11 mouse cellular contexts compared by ENCODE assay signal in the genomic region with DNA sequence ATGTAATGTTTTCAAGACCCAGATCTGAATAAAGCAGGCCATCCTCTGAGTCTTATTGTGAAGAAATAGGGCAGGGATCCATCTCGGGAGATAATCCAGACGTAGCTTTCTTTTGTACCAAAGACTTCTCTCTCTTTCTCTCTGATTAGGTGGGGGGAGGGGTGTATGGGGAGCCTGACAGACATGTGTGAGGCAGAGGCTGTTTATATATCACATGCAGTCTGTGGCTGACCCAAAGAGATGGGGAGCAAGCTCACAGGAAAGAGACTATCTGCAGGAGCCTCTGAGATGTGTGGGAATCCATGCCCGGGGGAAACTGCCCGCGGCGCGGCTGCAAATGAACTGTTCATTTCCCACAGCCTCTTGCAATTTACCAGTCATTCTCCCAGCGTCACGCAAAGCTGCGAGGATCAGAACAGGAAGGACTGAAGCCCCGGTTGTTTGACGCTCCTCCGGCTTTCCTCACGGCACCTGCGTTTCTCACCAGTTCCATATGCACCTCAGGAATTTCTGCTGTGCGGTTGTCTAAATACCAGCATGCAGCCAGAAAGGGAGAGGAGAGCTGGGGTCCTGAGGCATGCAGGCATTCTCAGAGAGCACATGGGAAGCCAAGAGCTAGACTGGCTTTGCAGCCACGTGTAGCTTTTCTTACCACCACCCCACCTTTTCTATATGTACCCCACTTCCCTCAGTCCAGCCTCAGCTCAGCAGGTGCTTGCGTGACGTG.
DNase-seq lines count a peak whose midpoint lies in the region; ATAC-seq and TF ChIP-seq lines count a peak whose summit lies in the region.
"Had no signal": no experiment of that assay in that cellular context is flagged by ENCODE, and none has a peak within 500 bp of the region (broad histone marks: within the 10 kb centered on the region; RNA-seq: fewer than 3 reads in every experiment).

No protein-coding gene starts in this region.

- DNase-seq in heart, postnatal 25 days (ENCODE audit: low spot score), result no peak
- DNase-seq in embryonic facial prominence, embryonic 10.5 days (ENCODE audit: low spot score), result peak; percentile 33
- no peak for DNase-seq in gastrocnemius, postnatal 14 days
- DNase-seq in left cerebral cortex, adult 2 months (ENCODE audit: extremely low spot score in 1 of 2, low spot score in 2 of 2), result no peak
- DNase-seq in adrenal gland, postnatal 10 days, result no peak
- DNase-seq: B cell, adult 2 months; gastrocnemius, postnatal 36 days; kidney, postnatal 36 days had no signal

- no peak overlapping the region for H3K9ac ChIP-seq in heart, embryonic 11.5 days (ENCODE audit: low read depth, low read length)
- no peak overlapping the region for H3K9ac ChIP-seq in hindbrain, embryonic 15.5 days
- no peak overlapping the region for H3K9ac ChIP-seq in midbrain, embryonic 15.5 days

- peak overlapping the region; percentile 15; the same call in 1 of the 2 replicates for H3K4me2 ChIP-seq in heart, embryonic 11.5 days
- peak overlapping the region; percentile 36 for H3K4me2 ChIP-seq in hindbrain, embryonic 15.5 days
- peak overlapping the region; percentile 26; the same call in 1 of the 2 replicates for H3K4me2 ChIP-seq in midbrain, embryonic 15.5 days

- H3K4me3 ChIP-seq in heart, embryonic 11.5 days (ENCODE audit: low read depth, low read length), result no peak overlapping the region
- no peak overlapping the region; the same call in 1 of the 2 replicates for H3K4me3 ChIP-seq in embryonic facial prominence, embryonic 10.5 days
- no peak overlapping the region; the same call in 1 of the 2 replicates for H3K4me3 ChIP-seq in hindbrain, embryonic 15.5 days
- H3K4me3 ChIP-seq in midbrain, embryonic 15.5 days, result no peak overlapping the region
- H3K4me3 ChIP-seq in left cerebral cortex, adult 2 months, result no peak overlapping the region

- no peaks in the 10 kb centered on the region for H3K9me3 ChIP-seq in heart, embryonic 11.5 days (replicated peaks; ENCODE audit: control insufficient read depth, low read length)
- no peaks in the 10 kb centered on the region for H3K9me3 ChIP-seq in embryonic facial prominence, embryonic 10.5 days
- no peaks in the 10 kb centered on the region for H3K9me3 ChIP-seq in hindbrain, embryonic 15.5 days
- H3K9me3 ChIP-seq in midbrain, embryonic 15.5 days, result no peaks in the 10 kb centered on the region

- intact Hi-C loops in heart, postnatal 25 days (cut with DNase I), result no loop called here
- intact Hi-C loops in gastrocnemius, postnatal 14 days (cut with DNase I; ENCODE audit: low total_unique reads), result no loop called here
- intact Hi-C loops in left cerebral cortex, adult 2 months (cut with DNase I), result no loop called here

- peak overlapping the region; percentile 36 for H3K27ac ChIP-seq in heart, embryonic 11.5 days (ENCODE audit: low read depth, low read length)
- no peak overlapping the region for H3K27ac ChIP-seq in embryonic facial prominence, embryonic 10.5 days (replicated peaks)
- H3K27ac ChIP-seq in hindbrain, embryonic 15.5 days (replicated peaks), result peak overlapping the region; percentile 72
- peak overlapping the region; percentile 51 for H3K27ac ChIP-seq in midbrain, embryonic 15.5 days
- no peak overlapping the region for H3K27ac ChIP-seq in left cerebral cortex, adult 2 months

- H3K27me3 ChIP-seq in heart, embryonic 11.5 days (ENCODE audit: control insufficient read depth, insufficient read depth, low read length), result no peaks in the 10 kb centered on the region
- no peaks in the 10 kb centered on the region for H3K27me3 ChIP-seq in embryonic facial prominence, embryonic 10.5 days (replicated peaks; ENCODE audit: low read depth, poor library complexity, severe bottlenecking)
- no peaks in the 10 kb centered on the region for H3K27me3 ChIP-seq in hindbrain, embryonic 15.5 days
- no peaks in the 10 kb centered on the region for H3K27me3 ChIP-seq in midbrain, embryonic 15.5 days (replicated peaks)

- ATAC-seq in heart, embryonic 11.5 days (replicated peaks; ENCODE audit: insufficient number of reproducible peaks, low FRiP score, low TSS enrichment), result no peak
- peak; percentile 7; the same call in 1 of the 2 replicates for ATAC-seq in hindbrain, embryonic 15.5 days (ENCODE audit: low FRiP score, low read depth)
- peak; percentile 67 for ATAC-seq in midbrain, embryonic 15.5 days (replicated peaks)

- peaks cover 29% of the 10 kb centered on the region for H3K4me1 ChIP-seq in heart, embryonic 11.5 days (ENCODE audit: control insufficient read depth, insufficient read depth, low read length)
- peaks cover 48% of the 10 kb centered on the region for H3K4me1 ChIP-seq in embryonic facial prominence, embryonic 10.5 days
- H3K4me1 ChIP-seq in hindbrain, embryonic 15.5 days (replicated peaks), result peaks cover 36% of the 10 kb centered on the region
- H3K4me1 ChIP-seq in midbrain, embryonic 15.5 days, result peaks cover 21% of the 10 kb centered on the region

- no peaks in the 10 kb centered on the region for H3K36me3 ChIP-seq in heart, embryonic 11.5 days (ENCODE audit: control insufficient read depth, insufficient read depth, low read length)
- H3K36me3 ChIP-seq in embryonic facial prominence, embryonic 10.5 days (replicated peaks), result no peaks in the 10 kb centered on the region
- no peaks in the 10 kb centered on the region for H3K36me3 ChIP-seq in hindbrain, embryonic 15.5 days
- H3K36me3 ChIP-seq in midbrain, embryonic 15.5 days (replicated peaks), result no peaks in the 10 kb centered on the region

- no peak for TF ChIP-seq CTCF in left cerebral cortex, adult 2 months (IDR thresholded peaks at IDR 0.05)

- 47% methylated on average over 19 of the region's 19 CpGs for WGBS in heart, embryonic 11.5 days (ENCODE audit: insufficient replicate concordance)
- WGBS in embryonic facial prominence, embryonic 10.5 days, result 61% methylated on average over 19 of the region's 19 CpGs
- 49% methylated on average over 19 of the region's 19 CpGs for WGBS in hindbrain, embryonic 15.5 days
- 47% methylated on average over 19 of the region's 19 CpGs for WGBS in midbrain, embryonic 15.5 days

Comparison
In these comparisons a context has a peak if more than half of its experiments do, and no peak if none do; other contexts are left out.
1. H3K27ac ChIP-seq: peak in heart, embryonic 11.5 days (single experiment), hindbrain, embryonic 15.5 days (single experiment) and midbrain, embryonic 15.5 days (single experiment); none in embryonic facial prominence, embryonic 10.5 days (single experiment) and left cerebral cortex, adult 2 months (single experiment).
2. Peak in every context shown above with its lines, with median percentiles within 50 percentile points of each other: H3K4me2 ChIP-seq.